Mouse (Mus musculus): Measurements from ENCODE around the gene Pla1a. TPM values are rescaled to one million over a fixed set of nuclear protein-coding genes. Genes with fewer than 3 reads are reported as not detected.
"Not testable (repeated sequence)": the region's sequence is repeated elsewhere in the genome, so short reads cannot be mapped to it uniquely, and the experiment has no call there.

The Pla1a gene
- 0.36 and 1.7 TPM in 2 replicates for total RNA-seq (2014; rRNA removed)
- polyA plus RNA-seq (2015; fragmentation: Nextera tagmentation; extraction: Ambion mirVana), result 1.0 and 1.3 TPM in 2 replicates

DNA sequence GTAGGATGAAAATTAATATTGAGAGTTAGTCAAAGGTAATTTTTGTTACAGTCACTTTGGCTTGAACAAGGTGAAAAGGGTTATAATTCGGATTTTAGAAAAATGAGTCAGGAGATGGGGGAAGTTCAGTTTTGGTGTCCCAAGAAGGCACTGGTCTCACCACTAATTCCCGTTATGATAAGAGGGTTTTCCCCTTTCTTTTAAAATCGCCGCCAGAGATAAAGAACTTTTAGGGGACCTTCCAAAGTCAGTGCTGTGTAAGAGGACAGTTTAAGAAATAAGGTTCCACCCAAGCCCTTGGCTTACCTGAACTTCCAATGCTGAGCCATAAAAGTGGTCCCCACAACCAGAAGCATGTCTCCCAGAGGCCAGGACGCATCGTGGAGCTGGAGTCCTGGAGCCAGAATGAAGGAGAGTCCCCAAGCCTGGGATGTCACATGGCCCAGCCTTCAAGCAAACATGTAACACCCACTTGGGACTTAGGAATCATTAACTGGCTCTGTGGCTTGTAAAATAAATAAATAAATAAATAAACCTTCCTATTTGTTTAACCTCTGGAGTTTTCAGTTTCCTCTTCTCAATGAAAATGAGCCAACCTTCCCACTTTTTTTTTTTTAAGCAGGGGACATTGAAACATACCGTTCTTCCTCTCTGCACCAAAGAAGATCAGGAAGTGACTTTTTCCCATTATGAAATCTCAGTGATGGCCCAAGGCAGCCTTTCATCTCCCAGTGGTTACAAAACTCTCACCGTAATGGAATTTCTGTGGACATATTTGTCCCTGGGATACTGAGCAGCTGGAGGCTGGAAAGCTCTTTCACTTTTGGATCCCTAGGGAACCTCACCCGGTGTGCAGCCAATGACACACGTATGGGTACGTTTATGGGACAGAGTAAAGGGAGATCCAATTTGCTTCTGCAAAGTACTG lies at the start of gene Pla1a:
Pla1a (minus strand) TSS at position 648 of the 928 bp plus-strand sequence.
- no peak within 1 kb of the TSS for H3K9ac ChIP-seq (replicated peaks; ENCODE audit: low read length)
- H3K27me3 ChIP-seq (ENCODE audit: insufficient read depth, low read length), result no peaks in the 10 kb centered on the region
- H3K27ac ChIP-seq, result no peak within 1 kb of the TSS
- 80% methylated on average over 11 of the region's 11 CpGs for WGBS
- no peak for DNase-seq (ENCODE audit: low spot score)
- no peak within 1 kb of the TSS for H3K4me3 ChIP-seq (ENCODE audit: low read length)
- H3K36me3 ChIP-seq (ENCODE audit: insufficient read depth, low read length), result no peaks in the 10 kb centered on the region
- ATAC-seq, result no peak
- TF ChIP-seq CTCF (IDR thresholded peaks at IDR 0.05; ENCODE audit: low read depth), result no peak
- no peaks in the 10 kb centered on the region for H3K4me1 ChIP-seq (ENCODE audit: insufficient read depth, low read length)
- H3K4me2 ChIP-seq (ENCODE audit: low read depth, low read length), result no peak within 1 kb of the TSS
- no peaks in the 10 kb centered on the region for H3K9me3 ChIP-seq (ENCODE audit: low read length)

DNA sequence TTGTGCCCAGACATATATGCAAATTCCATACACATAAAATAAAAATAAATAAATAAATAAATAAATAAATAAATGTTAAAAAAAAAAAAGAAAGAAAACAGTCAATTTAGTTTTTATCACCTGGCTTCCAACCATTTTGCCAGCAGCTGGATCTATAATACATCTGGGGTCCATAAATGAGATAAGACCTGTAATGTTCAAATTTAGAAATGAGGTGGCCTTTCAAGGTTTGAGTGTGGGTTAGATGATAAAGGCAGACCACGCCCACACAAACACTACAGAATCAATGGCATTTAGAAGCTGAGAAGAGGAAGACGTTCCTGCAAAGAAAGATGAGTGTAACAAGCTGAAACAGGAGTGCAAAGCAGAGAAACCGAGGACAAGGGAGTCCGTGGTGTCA lies 48.4 kb upstream of the Pla1a start:
- Histone ChIP-seq H3K9me3 (ENCODE audit: low read length) (no peaks in the 10 kb centered on the region), H3K4me1 (ENCODE audit: insufficient read depth, low read length) (no peaks in the 10 kb centered on the region), H3K27ac (no peak overlapping the region), H3K4me3 (ENCODE audit: low read length) (no peak overlapping the region), H3K27me3 (ENCODE audit: insufficient read depth, low read length) (no peaks in the 10 kb centered on the region), H3K36me3 (ENCODE audit: insufficient read depth, low read length) (no peaks in the 10 kb centered on the region), H3K9ac (replicated peaks; ENCODE audit: low read length) (no peak overlapping the region), H3K4me2 (ENCODE audit: low read depth, low read length) (no peak overlapping the region)
- ATAC-seq, result no peak
- no peak for TF ChIP-seq CTCF (IDR thresholded peaks at IDR 0.05; ENCODE audit: low read depth)
- 82% methylated on average over 4 of the region's 4 CpGs for WGBS
- no peak for DNase-seq (ENCODE audit: low spot score)

DNA sequence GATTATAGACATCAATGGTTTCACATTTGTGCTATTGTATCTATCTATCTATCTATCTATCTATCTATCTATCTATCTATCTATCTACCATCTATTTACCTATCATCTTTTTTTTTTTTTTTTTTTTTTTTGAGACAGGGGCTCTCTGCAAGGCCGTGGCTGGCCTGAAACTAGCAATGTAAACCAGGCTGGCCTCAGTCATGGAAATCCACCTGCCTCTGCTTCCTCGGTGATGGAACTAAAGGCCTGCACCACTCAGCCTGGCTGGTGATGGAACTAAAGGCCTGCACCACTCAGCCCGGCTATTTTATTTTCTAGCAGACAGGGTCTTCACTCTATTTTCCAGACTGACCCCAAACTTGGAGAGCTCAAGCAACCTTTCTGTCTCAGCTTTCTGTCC lies 45.4 kb upstream of the Pla1a start:
- no peak for ATAC-seq
- Histone ChIP-seq H3K4me2 (ENCODE audit: low read depth, low read length) (no peak overlapping the region), H3K4me1 (ENCODE audit: insufficient read depth, low read length) (no peaks in the 10 kb centered on the region), H3K27me3 (ENCODE audit: insufficient read depth, low read length) (no peaks in the 10 kb centered on the region), H3K9ac (replicated peaks; ENCODE audit: low read length) (no peak overlapping the region), H3K4me3 (ENCODE audit: low read length) (no peak overlapping the region), H3K9me3 (ENCODE audit: low read length) (no peaks in the 10 kb centered on the region), H3K27ac (no peak overlapping the region), H3K36me3 (ENCODE audit: insufficient read depth, low read length) (no peaks in the 10 kb centered on the region)
- TF ChIP-seq CTCF (IDR thresholded peaks at IDR 0.05; ENCODE audit: low read depth), result no peak
- WGBS, result 93% methylated on average over 3 of the region's 3 CpGs
- no peak for DNase-seq (ENCODE audit: low spot score)

DNA sequence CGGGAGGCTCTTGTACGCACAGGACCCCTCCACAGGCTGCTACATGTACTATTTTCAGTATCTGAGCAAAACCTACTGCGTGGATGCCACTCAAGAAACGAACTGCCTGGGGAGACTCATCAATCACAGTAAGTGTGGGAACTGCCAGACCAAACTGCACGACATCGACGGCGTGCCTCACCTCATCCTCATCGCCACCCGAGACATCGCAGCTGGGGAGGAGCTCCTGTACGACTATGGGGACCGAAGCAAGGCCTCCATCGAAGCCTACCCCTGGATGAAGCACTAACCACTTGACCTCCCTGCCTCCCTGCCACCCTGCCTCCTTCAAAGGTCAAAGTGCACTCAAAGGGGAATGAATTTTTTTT lies 44.3 kb upstream of the Pla1a start:
- H3K4me1 ChIP-seq (ENCODE audit: insufficient read depth, low read length); H3K36me3 ChIP-seq (ENCODE audit: insufficient read depth, low read length); H3K9ac ChIP-seq (replicated peaks; ENCODE audit: low read length); H3K27me3 ChIP-seq (ENCODE audit: insufficient read depth, low read length); DNase-seq (ENCODE audit: low spot score); H3K9me3 ChIP-seq (ENCODE audit: low read length): not testable (repeated sequence)
- Histone ChIP-seq H3K4me2 (ENCODE audit: low read depth, low read length) (peak overlapping the region; percentile 65), H3K27ac (peak overlapping the region; percentile 48; the same call in 1 of the 2 replicates), H3K4me3 (ENCODE audit: low read length) (peak overlapping the region; percentile 33)
- ATAC-seq, result 0 out of 2 replicates have a peak, but pooled peaks have one; percentile 32
- WGBS, result 32% methylated on average over 14 of the region's 14 CpGs

DNA sequence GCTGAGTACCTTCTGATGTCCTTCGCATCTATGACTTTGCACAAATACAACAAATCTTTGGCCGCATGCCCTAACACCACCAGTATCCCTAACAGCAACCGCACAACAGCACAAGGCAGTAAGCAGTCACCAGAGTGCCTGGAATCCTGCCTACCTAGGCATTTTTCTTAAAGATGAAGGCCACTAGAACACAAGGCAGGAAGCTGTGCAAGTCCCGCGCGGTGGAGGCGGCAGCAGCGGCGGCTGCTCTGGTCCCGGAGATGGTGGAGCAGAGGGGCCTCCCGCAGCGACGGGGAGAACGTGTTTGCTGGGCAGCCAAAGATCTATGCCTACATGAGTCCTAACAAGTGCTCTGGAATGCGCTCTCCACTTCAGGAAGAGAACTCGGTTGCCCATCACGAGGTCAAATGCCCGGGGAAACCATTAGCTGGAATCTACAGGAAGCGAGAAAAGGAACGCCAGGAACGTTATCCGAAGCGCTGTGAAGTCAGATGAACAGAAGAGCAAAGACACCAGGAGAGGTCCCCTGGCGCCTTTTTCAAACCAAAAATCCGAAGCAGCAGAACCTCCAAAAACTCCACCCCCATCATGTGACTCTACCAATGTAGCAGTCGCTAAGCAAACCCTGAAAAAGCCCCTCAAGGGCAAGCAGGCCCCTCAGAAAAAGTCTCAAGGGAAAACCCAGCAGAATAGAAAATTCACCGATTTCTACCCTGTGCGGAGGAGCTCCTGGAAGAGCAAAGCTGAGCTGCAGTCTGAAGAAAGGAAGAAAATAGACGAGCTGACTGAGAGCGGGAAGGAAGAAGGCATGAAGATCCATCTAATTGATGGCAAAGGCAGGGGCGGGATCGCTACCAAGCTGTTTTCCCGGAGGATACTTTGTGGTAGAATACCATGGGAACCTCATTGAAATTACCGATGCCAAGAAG lies 43.6 kb upstream of the Pla1a start:
- Histone ChIP-seq H3K27ac (peak overlapping the region; percentile 48), H3K9me3 (ENCODE audit: low read length) (no peaks in the 10 kb centered on the region), H3K4me2 (ENCODE audit: low read depth, low read length) (peak overlapping the region; percentile 65), H3K9ac (replicated peaks; ENCODE audit: low read length) (peak overlapping the region; percentile 24; the same call in 1 of the 2 replicates), H3K36me3 (ENCODE audit: insufficient read depth, low read length) (no peaks in the 10 kb centered on the region), H3K27me3 (ENCODE audit: insufficient read depth, low read length) (no peaks in the 10 kb centered on the region), H3K4me1 (ENCODE audit: insufficient read depth, low read length) (no peaks in the 10 kb centered on the region), H3K4me3 (ENCODE audit: low read length) (peak overlapping the region; percentile 33)
- 4% methylated on average over 34 of the region's 34 CpGs for WGBS
- ATAC-seq (peak; percentile 63), DNase-seq (ENCODE audit: low spot score) (peak; percentile 59)
- TF ChIP-seq CTCF (IDR thresholded peaks at IDR 0.05; ENCODE audit: low read depth), result no peak

DNA sequence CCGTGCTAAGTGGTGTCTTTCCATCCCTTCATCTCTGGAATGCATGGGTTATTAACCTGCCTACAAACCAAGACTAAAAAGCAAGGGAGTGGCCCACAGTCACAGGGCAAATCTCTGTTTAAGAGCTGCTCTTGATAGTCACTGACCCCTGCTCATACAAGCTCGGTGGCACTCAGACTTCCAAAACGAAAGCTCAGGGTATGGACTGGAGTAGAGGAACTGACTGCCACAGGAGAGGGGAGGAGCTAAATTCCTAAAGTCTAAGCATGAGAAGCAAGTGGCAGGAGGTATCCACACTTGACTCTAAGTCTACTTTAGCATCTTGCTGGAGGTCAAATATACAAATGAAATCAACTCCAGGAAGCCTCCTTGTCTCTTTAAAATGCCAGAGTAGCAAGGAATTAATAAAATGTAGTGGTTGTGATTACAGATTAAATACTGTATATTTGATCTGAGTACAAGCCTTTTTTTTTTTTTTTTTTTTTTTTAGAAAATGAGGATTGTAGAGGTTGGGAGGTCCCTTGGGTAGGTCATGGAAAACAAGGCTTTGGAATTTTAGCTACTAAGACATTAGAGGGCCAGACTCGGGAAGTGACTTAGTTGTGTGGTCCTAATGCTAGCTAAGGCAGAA lies 42.9 kb upstream of the Pla1a start:
- Histone ChIP-seq H3K4me2 (ENCODE audit: low read depth, low read length) (peak overlapping the region; percentile 65), H3K4me3 (ENCODE audit: low read length) (no peak overlapping the region; the same call in 1 of the 2 replicates), H3K27ac (peak overlapping the region; percentile 48; the same call in 1 of the 2 replicates), H3K9me3 (ENCODE audit: low read length) (no peaks in the 10 kb centered on the region), H3K4me1 (ENCODE audit: insufficient read depth, low read length) (no peaks in the 10 kb centered on the region), H3K27me3 (ENCODE audit: insufficient read depth, low read length) (no peaks in the 10 kb centered on the region), H3K36me3 (ENCODE audit: insufficient read depth, low read length) (no peaks in the 10 kb centered on the region), H3K9ac (replicated peaks; ENCODE audit: low read length) (no peak overlapping the region)
- ATAC-seq (0 out of 2 replicates have a peak, but pooled peaks have one; percentile 10), DNase-seq (ENCODE audit: low spot score) (no peak)
- no peak for TF ChIP-seq CTCF (IDR thresholded peaks at IDR 0.05; ENCODE audit: low read depth)
- WGBS, result 53% methylated on average over 4 of the region's 4 CpGs
